ENCODE assay signal across 9 mouse cellular contexts in the genomic region with DNA sequence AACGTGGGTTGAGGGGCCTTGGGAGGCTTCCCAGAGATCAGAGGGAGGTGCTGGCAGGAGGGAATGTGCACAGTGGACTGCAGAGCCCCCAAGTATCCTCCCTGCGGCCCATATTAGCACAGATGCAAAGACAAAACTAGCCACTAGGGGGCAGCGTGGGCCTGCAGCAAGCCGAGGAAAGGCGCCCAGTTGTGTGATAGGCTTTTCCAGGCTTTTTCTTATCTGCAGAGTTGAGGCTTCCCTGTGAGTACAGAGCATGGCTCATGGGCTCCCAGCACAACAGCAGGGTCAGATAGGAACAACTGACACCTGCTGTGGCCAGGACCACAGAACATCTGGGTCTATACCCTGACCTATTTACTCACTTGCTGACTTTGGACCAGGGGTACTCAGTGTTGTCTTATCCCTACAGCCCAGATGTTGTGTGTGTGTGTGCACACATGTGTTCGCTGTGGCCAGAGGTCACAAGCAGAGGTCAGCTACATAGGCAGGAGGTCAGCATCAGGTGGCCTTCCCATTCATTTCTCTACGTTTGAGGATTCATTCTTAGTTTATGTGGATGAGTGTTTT. TPM values are rescaled to one million over a fixed set of nuclear protein-coding genes. Genes with fewer than 3 reads are reported as not detected.
DNase-seq lines count a peak whose midpoint lies in the region; ATAC-seq lines count a peak whose summit lies in the region.
"Had no signal": no experiment of that assay in that cellular context is flagged by ENCODE, and none has a peak within 500 bp of the region (broad histone marks: within the 10 kb centered on the region; RNA-seq: fewer than 3 reads in every experiment).

No protein-coding gene starts in this region.

- H3K27me3 ChIP-seq in hindbrain, embryonic 12.5 days: no peaks in the 10 kb centered on the region
- H3K27me3 ChIP-seq: limb, embryonic 15.5 days had no signal

- no peak overlapping the region for H3K4me2 ChIP-seq in hindbrain, embryonic 12.5 days (replicated peaks)
- H3K4me2 ChIP-seq: limb, embryonic 15.5 days had no signal

- H3K4me3 ChIP-seq in hindbrain, embryonic 12.5 days: no peak overlapping the region
- H3K4me3 ChIP-seq: limb, embryonic 15.5 days had no signal

- no peak overlapping the region for H3K9ac ChIP-seq in hindbrain, embryonic 12.5 days
- H3K9ac ChIP-seq: limb, embryonic 15.5 days had no signal

- DNase-seq in MN1 (ENCODE audit: low spot score): peak; percentile 82
- peak; percentile 89 for DNase-seq in cerebellum, adult 9-10 months
- peak; percentile 48 to 81 for DNase-seq in frontal cortex, postnatal 14 days (ENCODE audit: low spot score in 2 of 2)
- DNase-seq in layer of hippocampus, postnatal 14 days (ENCODE audit: low spot score in 2 of 2): peak; percentile 79 to 82
- DNase-seq in lung, postnatal 36 days: peak; percentile 88
- peak; percentile 93 for DNase-seq in retina, embryonic 14.5 days (ENCODE audit: low spot score)
- peak; percentile 75 to 81 for DNase-seq in thymus, postnatal 36 days

- ATAC-seq in hindbrain, embryonic 12.5 days (ENCODE audit: low FRiP score): peak; percentile 67; the same call in 1 of the 2 replicates

- peaks cover 55% of the 10 kb centered on the region for H3K36me3 ChIP-seq in hindbrain, embryonic 12.5 days

- no peaks in the 10 kb centered on the region for H3K4me1 ChIP-seq in hindbrain, embryonic 12.5 days
- H3K4me1 ChIP-seq: limb, embryonic 15.5 days had no signal

- no peaks in the 10 kb centered on the region for H3K9me3 ChIP-seq in hindbrain, embryonic 12.5 days (replicated peaks)
- H3K9me3 ChIP-seq: limb, embryonic 15.5 days had no signal

- WGBS in hindbrain, embryonic 12.5 days: 24% methylated on average over 7 of the region's 7 CpGs

- no peak overlapping the region for H3K27ac ChIP-seq in hindbrain, embryonic 12.5 days

RNA-seq across cellular contexts. Expression of gene Bola3, which starts 7.7 kb away (rescaled TPM):
- 88.5 and 92.1 TPM in 2 replicates for polyA plus RNA-seq in hindbrain, embryonic 12.5 days (2016; fragmentation: Nextera tagmentation; extraction: Ambion mirVana)
- 10 to 100 TPM; 45.4 to 54.7 TPM for total RNA-seq in layer of hippocampus, postnatal 14 days (2021)

RNA-seq across cellular contexts. Expression of gene Mob1a, which starts 30.8 kb away (rescaled TPM):
- polyA plus RNA-seq in hindbrain, embryonic 12.5 days (2016; fragmentation: Nextera tagmentation; extraction: Ambion mirVana): 52.5 and 55.4 TPM in 2 replicates
- 10 to 100 TPM; 22.1 to 23.1 TPM for total RNA-seq in layer of hippocampus, postnatal 14 days (2021)

RNA-seq across cellular contexts. Expression of gene Mthfd2, which starts 30.9 kb away (rescaled TPM):
- polyA plus RNA-seq in hindbrain, embryonic 12.5 days (2016; fragmentation: Nextera tagmentation; extraction: Ambion mirVana): 29.8 and 30.0 TPM in 2 replicates
- 10 to 100 TPM in 1 of 2 experiments, 1 to 10 TPM in 1; 8.5 to 10.5 TPM for total RNA-seq in layer of hippocampus, postnatal 14 days (2021)
